Mouse (Mus musculus): ENCODE measurements around the gene Wdfy3. TPM values are rescaled to one million over a fixed set of nuclear protein-coding genes. Genes with fewer than 3 reads are reported as not detected.
A peak's percentile ranks its signal among the peaks of the same experiment; 100 is the strongest.

The Wdfy3 gene
- polyA plus RNA-seq, 1 experiment from 2014 or later: 4.9 TPM

- no peak overlapping the region for H3K9ac ChIP-seq (ENCODE audit: low read length)
- H3K4me1 ChIP-seq (replicated peaks; ENCODE audit: control insufficient read depth, insufficient read depth): no peaks in the 10 kb centered on the region
- no peak overlapping the region for H3K4me2 ChIP-seq (replicated peaks; ENCODE audit: low read depth)
- no peak for ATAC-seq (ENCODE audit: low FRiP score, low TSS enrichment)
- no peak overlapping the region for H3K27ac ChIP-seq (replicated peaks)
- H3K27me3 ChIP-seq (ENCODE audit: control insufficient read depth, insufficient read depth, low read length): no peaks in the 10 kb centered on the region
- H3K36me3 ChIP-seq (ENCODE audit: control insufficient read depth, insufficient read depth, low read length): no peaks in the 10 kb centered on the region
- DNase-seq (ENCODE audit: low spot score): no peak
- TF ChIP-seq CTCF (IDR thresholded peaks at IDR 0.05; ENCODE audit: low read depth): no peak
- TF ChIP-seq EP300 (optimal IDR thresholded peaks at IDR 0.05): no peak
- no peak overlapping the region for H3K4me3 ChIP-seq (ENCODE audit: low read depth, low read length)
- WGBS: 61% methylated on average over 21 of the region's 21 CpGs
- no peaks in the 10 kb centered on the region for H3K9me3 ChIP-seq (ENCODE audit: control insufficient read depth, low read length)
Observed at GRCm38 (mm10) chr5:102100246-102101241, 30.8 kb upstream of the Wdfy3 start.

GRCm38 (mm10) chr5:102095576-102095975 is 25.9 kb upstream of the Wdfy3 start:
- no peaks in the 10 kb centered on the region for H3K9me3 ChIP-seq (ENCODE audit: control insufficient read depth, low read length)
- no peak for ATAC-seq (ENCODE audit: low FRiP score, low TSS enrichment)
- WGBS: 82% methylated on average over 4 of the region's 4 CpGs
- H3K36me3 ChIP-seq (ENCODE audit: control insufficient read depth, insufficient read depth, low read length): no peaks in the 10 kb centered on the region
- no peak overlapping the region for H3K4me2 ChIP-seq (replicated peaks; ENCODE audit: low read depth)
- H3K27me3 ChIP-seq (ENCODE audit: control insufficient read depth, insufficient read depth, low read length): no peaks in the 10 kb centered on the region
- H3K9ac ChIP-seq (ENCODE audit: low read length): no peak overlapping the region
- H3K4me1 ChIP-seq (replicated peaks; ENCODE audit: control insufficient read depth, insufficient read depth): no peaks in the 10 kb centered on the region
- H3K27ac ChIP-seq (replicated peaks): no peak overlapping the region
- H3K4me3 ChIP-seq (ENCODE audit: low read depth, low read length): no peak overlapping the region
- 0 out of 2 replicates have a peak, but pooled peaks have one; percentile 18 for TF ChIP-seq CTCF (IDR thresholded peaks at IDR 0.05; ENCODE audit: low read depth)
- no peak for TF ChIP-seq EP300 (optimal IDR thresholded peaks at IDR 0.05)
- DNase-seq (ENCODE audit: low spot score): no peak

- no peak overlapping the region for H3K4me2 ChIP-seq (replicated peaks; ENCODE audit: low read depth)
- H3K4me3 ChIP-seq (ENCODE audit: low read depth, low read length): no peak overlapping the region
- no peak for TF ChIP-seq CTCF (IDR thresholded peaks at IDR 0.05; ENCODE audit: low read depth)
- TF ChIP-seq EP300 (optimal IDR thresholded peaks at IDR 0.05): no peak
- H3K27me3 ChIP-seq (ENCODE audit: control insufficient read depth, insufficient read depth, low read length): no peaks in the 10 kb centered on the region
- DNase-seq (ENCODE audit: low spot score) (no peak), ATAC-seq (ENCODE audit: low FRiP score, low TSS enrichment) (no peak)
- 79% methylated on average over 3 of the region's 3 CpGs for WGBS
- no peaks in the 10 kb centered on the region for H3K36me3 ChIP-seq (ENCODE audit: control insufficient read depth, insufficient read depth, low read length)
- no peaks in the 10 kb centered on the region for H3K4me1 ChIP-seq (replicated peaks; ENCODE audit: control insufficient read depth, insufficient read depth)
- H3K9ac ChIP-seq (ENCODE audit: low read length): no peak overlapping the region
- no peaks in the 10 kb centered on the region for H3K9me3 ChIP-seq (ENCODE audit: control insufficient read depth, low read length)
- H3K27ac ChIP-seq (replicated peaks): no peak overlapping the region
Observed at GRCm38 (mm10) chr5:102090686-102091085, 21.0 kb upstream of the Wdfy3 start.

GRCm38 (mm10) chr5:102084737-102085705 is 15.3 kb upstream of the Wdfy3 start:
- peak overlapping the region; percentile 31 for H3K4me2 ChIP-seq (replicated peaks; ENCODE audit: low read depth)
- no peaks in the 10 kb centered on the region for H3K27me3 ChIP-seq (ENCODE audit: control insufficient read depth, insufficient read depth, low read length)
- no peak overlapping the region for H3K4me3 ChIP-seq (ENCODE audit: low read depth, low read length)
- no peak for ATAC-seq (ENCODE audit: low FRiP score, low TSS enrichment)
- no peaks in the 10 kb centered on the region for H3K36me3 ChIP-seq (ENCODE audit: control insufficient read depth, insufficient read depth, low read length)
- no peaks in the 10 kb centered on the region for H3K9me3 ChIP-seq (ENCODE audit: control insufficient read depth, low read length)
- 28% methylated on average over 18 of the region's 18 CpGs for WGBS
- no peak for TF ChIP-seq EP300 (optimal IDR thresholded peaks at IDR 0.05)
- TF ChIP-seq CTCF (IDR thresholded peaks at IDR 0.05; ENCODE audit: low read depth): no peak
- H3K27ac ChIP-seq (replicated peaks): no peak overlapping the region
- H3K4me1 ChIP-seq (replicated peaks; ENCODE audit: control insufficient read depth, insufficient read depth): no peaks in the 10 kb centered on the region
- no peak for DNase-seq (ENCODE audit: low spot score)
- no peak overlapping the region for H3K9ac ChIP-seq (ENCODE audit: low read length)

GRCm38 (mm10) chr5:102074086-102074485 is 4.4 kb upstream of the Wdfy3 start:
- 0% methylated on average over 1 of the region's 1 CpGs for WGBS
- no peaks in the 10 kb centered on the region for H3K9me3 ChIP-seq (ENCODE audit: control insufficient read depth, low read length)

More at GRCm38 (mm10) chr5:102074086-102074485, 4.4 kb upstream of the Wdfy3 start:
- no peak overlapping the region for H3K4me3 ChIP-seq (ENCODE audit: low read depth, low read length)
- H3K4me1 ChIP-seq (replicated peaks; ENCODE audit: control insufficient read depth, insufficient read depth): no peaks in the 10 kb centered on the region
- no peak overlapping the region for H3K4me2 ChIP-seq (replicated peaks; ENCODE audit: low read depth)
- DNase-seq (ENCODE audit: low spot score) (peak; percentile 58), ATAC-seq (ENCODE audit: low FRiP score, low TSS enrichment) (no peak)
- TF ChIP-seq CTCF (IDR thresholded peaks at IDR 0.05; ENCODE audit: low read depth): peak; percentile 76
- no peak for TF ChIP-seq EP300 (optimal IDR thresholded peaks at IDR 0.05)
- H3K36me3 ChIP-seq (ENCODE audit: control insufficient read depth, insufficient read depth, low read length): no peaks in the 10 kb centered on the region
- H3K27ac ChIP-seq (replicated peaks): no peak overlapping the region
- H3K9ac ChIP-seq (ENCODE audit: low read length): no peak overlapping the region
- H3K27me3 ChIP-seq (ENCODE audit: control insufficient read depth, insufficient read depth, low read length): no peaks in the 10 kb centered on the region

All from stomach, postnatal 0 days (tissue).